Mouse (Mus musculus): ENCODE data around the gene Lix1. TPM values are rescaled to one million over a fixed set of nuclear protein-coding genes. Genes with fewer than 3 reads are reported as not detected.

Lix1 gene
- polyA plus RNA-seq, 2 experiments from 2014 or later, result 0.30 to 0.32 TPM

GRCm38 (mm10) chr17:17499278-17499677 is 96.8 kb downstream of the Lix1 start:
- ATAC-seq, result no peak

GRCm38 (mm10) chr17:17506677-17507076 is 104.2 kb downstream of the Lix1 start:
- no peak for ATAC-seq

Other genes starting within 250 kb of the Lix1 start
- gene Riok2, start 28.4 kb upstream of the Lix1 start, polyA plus RNA-seq (2017; shearing (Covaris generic)), result 10 to 100 TPM; 35.3 to 36.4 TPM
- gene Lnpep, start 222.4 kb downstream of the Lix1 start, polyA plus RNA-seq (2017; shearing (Covaris generic)), result 10 to 100 TPM; 31.8 to 33.9 TPM